Mouse (Mus musculus) forebrain, postnatal 0 days (tissue): Measurements from ENCODE around the gene Stx5a. TPM values are rescaled to one million over a fixed set of nuclear protein-coding genes. Genes with fewer than 3 reads are reported as not detected.
"Not testable (repeated sequence)": the region's sequence is repeated elsewhere in the genome, so short reads cannot be mapped to it uniquely, and the experiment has no call there.

ENCODE experiments used
- ATAC-seq: fragments of 200-750 bp; cut with Nextera tagmentation; 2 replicates; pipeline ENCODE4 v1.8.0; 2017; ENCODE audit warnings: mild to moderate bottlenecking, moderate library complexity
- DNase-seq: peaks from one replicate; pipeline ENCODE4 v3.0.0-alpha.2; 2015
- H3K27ac ChIP-seq: fragments of 300-500 bp; sonication (generic); 2 replicates; pipeline ENCODE4 v1.5.1; 2014; ENCODE audit warnings: low read depth, mild to moderate bottlenecking, antibody characterized with exemption, low read length, moderate library complexity, mixed read lengths
- H3K27me3 ChIP-seq: fragments of 300-500 bp; sonication (generic); 2 replicates; pipeline ENCODE4 v1.6.1; 2014; ENCODE audit warnings: mild to moderate bottlenecking, low read length, mixed read lengths; ENCODE audit not compliant: insufficient read depth
- H3K36me3 ChIP-seq: fragments of 300-500 bp; sonication (generic); 2 replicates; pipeline ENCODE4 v1.6.1; 2014; ENCODE audit warnings: mild to moderate bottlenecking, moderate library complexity; ENCODE audit not compliant: insufficient read depth
- H3K4me1 ChIP-seq: fragments of 300-500 bp; sonication (generic); 2 replicates; pipeline ENCODE4 v1.6.1; 2014; ENCODE audit warnings: antibody characterized with exemption; ENCODE audit not compliant: insufficient read depth
- H3K4me2 ChIP-seq: fragments of 300-500 bp; sonication (generic); 2 replicates; pipeline ENCODE4 v1.6.1; 2014; ENCODE audit warnings: low read depth, mild to moderate bottlenecking, moderate library complexity
- H3K4me3 ChIP-seq: fragments of 300-500 bp; sonication (generic); 2 replicates; pipeline ENCODE4 v1.5.1; 2014; ENCODE audit warnings: low read depth, low read length, mixed read lengths
- H3K9ac ChIP-seq: fragments of 300-500 bp; sonication (generic); 2 replicates; pipeline ENCODE4 v1.6.1; 2014; ENCODE audit warnings: mild to moderate bottlenecking
- H3K9me3 ChIP-seq: fragments of 300-500 bp; sonication (generic); 2 replicates; pipeline ENCODE4 v1.6.1; 2016; ENCODE audit warnings: low read length
- CTCF ChIP-seq: sonication (generic); IDR thresholded peaks from 2 replicates; pipeline ENCODE4 v1.5.1; 2016; ENCODE audit warnings: antibody characterized with exemption, control low read depth, low read depth
- WGBS: fragments of 180-500 bp; shearing (Covaris S2); extraction: QIAGEN DNeasy Blood & Tissue Kit; methylation state at CpG from one replicate; pipeline ENCODE4 v1.1.7; 2014; 5-methylcytosine and 5-hydroxymethylcytosine counted together
- polyA plus RNA-seq: library from polyadenylated mRNA; unstranded; fragments of >200 nt; fragmentation: Nextera tagmentation; extraction: Ambion mirVana; gene quantifications from 2 replicates; pipeline ENCODE4 v1.2.1, GENCODE M21; 2015
- total RNA-seq: library from RNA; depleted of rRNA; stranded (reverse); fragments of >200 nt; gene quantifications from 2 replicates; pipeline ENCODE4 v1.2.3, GENCODE M21; 2014

Stx5a gene
- total and polyA plus RNA-seq, 2 experiments from 2014 or later = 97.6 to 140 TPM

DNA sequence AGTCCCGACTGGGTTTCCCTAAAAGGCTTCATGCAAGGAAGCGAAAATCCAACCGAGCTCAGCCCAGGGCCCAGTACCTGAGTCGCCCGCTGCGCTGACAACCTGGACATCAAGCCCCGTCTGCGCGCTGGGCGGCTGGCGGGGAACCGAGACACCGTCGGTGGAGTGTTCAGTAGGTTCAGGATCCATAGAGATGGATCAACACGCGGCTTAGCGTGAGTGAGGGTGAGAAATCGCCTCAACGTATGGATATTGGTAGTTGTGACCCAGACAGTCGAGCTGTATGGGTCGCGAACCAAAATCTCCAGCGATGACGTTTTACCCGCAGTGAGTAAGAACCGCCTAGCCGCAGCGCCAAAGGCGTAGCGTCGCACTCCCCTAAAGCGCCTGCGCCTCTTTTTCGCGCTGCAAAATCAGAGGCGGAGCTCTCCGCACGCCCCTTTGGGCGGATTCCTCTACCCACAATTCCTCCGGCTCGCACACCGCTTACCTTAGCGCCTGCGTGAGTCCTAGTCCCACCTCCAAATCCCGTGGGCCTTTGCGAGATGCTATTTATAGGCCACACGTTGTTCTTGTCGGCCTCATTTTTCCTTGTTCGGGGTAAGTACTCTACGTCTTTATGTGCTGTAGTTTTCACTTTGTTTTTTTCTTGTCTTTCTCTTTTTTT lies 18.2 kb upstream of the Stx5a start, which contains the start of gene Slc3a2:
Gene Slc3a2 (minus strand): TSS at position 463 of the 667 bp plus-strand sequence.
- H3K4me3 ChIP-seq = peak within 1 kb of the TSS; percentile 85
- DNase-seq (peak; percentile 99), ATAC-seq (peak; percentile 98)
- 2% methylated on average over 50 of the region's 50 CpGs for WGBS
- peak within 1 kb of the TSS; percentile 99 for H3K27ac ChIP-seq
- peak within 1 kb of the TSS; percentile 84 for H3K9ac ChIP-seq
- H3K4me1 ChIP-seq = peaks cover 12% of the 10 kb centered on the region
- H3K4me2 ChIP-seq = peak within 1 kb of the TSS; percentile 57
- H3K9me3 ChIP-seq = no peaks in the 10 kb centered on the region
- no peak; the same call in 1 of the 2 replicates for TF ChIP-seq CTCF
- no peaks in the 10 kb centered on the region for H3K27me3 ChIP-seq
- peaks cover 23% of the 10 kb centered on the region for H3K36me3 ChIP-seq

- peaks cover 12% of the 10 kb centered on the region for H3K4me1 ChIP-seq
- peak; percentile 53 for DNase-seq
- peak overlapping the region; percentile 57 for H3K4me2 ChIP-seq
- WGBS = under 1% methylated on average over 20 of the region's 20 CpGs
- no peak for TF ChIP-seq CTCF
- no peak for ATAC-seq
- H3K4me3 ChIP-seq = peak overlapping the region; percentile 85
- H3K9me3 ChIP-seq = no peaks in the 10 kb centered on the region
- peak overlapping the region; percentile 84 for H3K9ac ChIP-seq
- H3K27ac ChIP-seq = peak overlapping the region; percentile 77
- H3K27me3 ChIP-seq = no peaks in the 10 kb centered on the region
- peaks cover 23% of the 10 kb centered on the region for H3K36me3 ChIP-seq
These were observed 17.5 kb upstream of the Stx5a start for GRCm38 (mm10) chr19:8723574-8724346.

GRCm38 (mm10) chr19:8724392-8724791 lies 16.8 kb upstream of the Stx5a start:
- peaks cover 12% of the 10 kb centered on the region for H3K4me1 ChIP-seq
- no peak for DNase-seq
- 3% methylated on average over 2 of the region's 2 CpGs for WGBS
- peak overlapping the region; percentile 57 for H3K4me2 ChIP-seq
- no peaks in the 10 kb centered on the region for H3K9me3 ChIP-seq
- no peaks in the 10 kb centered on the region for H3K27me3 ChIP-seq
- TF ChIP-seq CTCF = no peak
- no peak for ATAC-seq
- peaks cover 23% of the 10 kb centered on the region for H3K36me3 ChIP-seq
- H3K4me3 ChIP-seq = peak overlapping the region; percentile 85
- H3K9ac ChIP-seq = peak overlapping the region; percentile 84; the same call in 1 of the 2 replicates
- H3K27ac ChIP-seq = no peak overlapping the region

GRCm38 (mm10) chr19:8725081-8725613 lies 16.1 kb upstream of the Stx5a start:
- peaks cover 23% of the 10 kb centered on the region for H3K36me3 ChIP-seq
- H3K4me1 ChIP-seq = peaks cover 12% of the 10 kb centered on the region
- H3K9ac ChIP-seq = no peak overlapping the region
- TF ChIP-seq CTCF = no peak
- WGBS = 54% methylated on average over 4 of the region's 4 CpGs
- no peaks in the 10 kb centered on the region for H3K9me3 ChIP-seq
- no peak for DNase-seq
- H3K27ac ChIP-seq = no peak overlapping the region
- ATAC-seq = no peak
- peak overlapping the region; percentile 57 for H3K4me2 ChIP-seq
- peak overlapping the region; percentile 85; the same call in 1 of the 2 replicates for H3K4me3 ChIP-seq
- no peaks in the 10 kb centered on the region for H3K27me3 ChIP-seq

GRCm38 (mm10) chr19:8726609-8727390 lies 14.4 kb upstream of the Stx5a start:
- 12% methylated on average over 3 of the region's 3 CpGs for WGBS
- no peak overlapping the region for H3K4me2 ChIP-seq
- no peak overlapping the region for H3K27ac ChIP-seq
- DNase-seq (no peak), ATAC-seq (no peak)
- H3K9ac ChIP-seq = no peak overlapping the region
- no peak overlapping the region for H3K4me3 ChIP-seq
- peaks cover 9% of the 10 kb centered on the region for H3K4me1 ChIP-seq
- no peak for TF ChIP-seq CTCF
- H3K36me3 ChIP-seq = peaks cover 23% of the 10 kb centered on the region
- no peaks in the 10 kb centered on the region for H3K27me3 ChIP-seq
- no peaks in the 10 kb centered on the region for H3K9me3 ChIP-seq

- H3K9ac ChIP-seq = no peak overlapping the region
- WGBS = 22% methylated on average over 5 of the region's 5 CpGs
- ATAC-seq (no peak), DNase-seq (no peak)
- H3K27ac ChIP-seq = no peak overlapping the region
- peaks cover 23% of the 10 kb centered on the region for H3K36me3 ChIP-seq
- no peaks in the 10 kb centered on the region for H3K9me3 ChIP-seq
- no peak overlapping the region for H3K4me3 ChIP-seq
- H3K27me3 ChIP-seq = no peaks in the 10 kb centered on the region
- H3K4me2 ChIP-seq = no peak overlapping the region
- H3K4me1 ChIP-seq = peaks cover 9% of the 10 kb centered on the region
- no peak for TF ChIP-seq CTCF
These were observed 13.6 kb upstream of the Stx5a start for GRCm38 (mm10) chr19:8727495-8728114.

GRCm38 (mm10) chr19:8728335-8729099 lies 12.7 kb upstream of the Stx5a start:
- H3K4me1 ChIP-seq, H3K4me2 ChIP-seq, H3K4me3 ChIP-seq, H3K27ac ChIP-seq, H3K27me3 ChIP-seq, H3K9ac ChIP-seq, DNase-seq, ATAC-seq, H3K9me3 ChIP-seq: not testable (repeated sequence)
- 52% methylated on average over 3 of the region's 3 CpGs for WGBS
- peaks cover 23% of the 10 kb centered on the region for H3K36me3 ChIP-seq
